8 mouse cellular contexts compared by ENCODE assay signal in genomic region chr12:102521777-102522319, GRCm38 (mm10). TPM values are rescaled to one million over a fixed set of nuclear protein-coding genes. Genes with fewer than 3 reads are reported as not detected.
A peak's percentile ranks its signal among the peaks of the same experiment; 100 is the strongest.
DNase-seq lines count a peak whose midpoint lies in the region; ATAC-seq and TF ChIP-seq lines count a peak whose summit lies in the region.
"Had no signal": no experiment of that assay in that cellular context is flagged by ENCODE, and none has a peak within 500 bp of the region (broad histone marks: within the 10 kb centered on the region; RNA-seq: fewer than 3 reads in every experiment).

No protein-coding gene starts in this region.

- peaks cover 7% of the 10 kb centered on the region for H3K4me1 ChIP-seq in hindbrain, embryonic 15.5 days (replicated peaks)
- no peaks in the 10 kb centered on the region for H3K4me1 ChIP-seq in hindbrain, embryonic 11.5 days (replicated peaks; ENCODE audit: control insufficient read depth, insufficient read depth, low read length)
- peaks cover 6% of the 10 kb centered on the region; the same call in 1 of the 2 replicates for H3K4me1 ChIP-seq in heart, embryonic 13.5 days
- H3K4me1 ChIP-seq in lung, postnatal 0 days (ENCODE audit: insufficient read depth, low read depth, low read length), result peaks cover 9% of the 10 kb centered on the region; the same call in 1 of the 2 replicates

- no peaks in the 10 kb centered on the region for H3K9me3 ChIP-seq in hindbrain, embryonic 15.5 days
- H3K9me3 ChIP-seq in hindbrain, embryonic 11.5 days (ENCODE audit: control insufficient read depth, low read length), result no peaks in the 10 kb centered on the region
- H3K9me3 ChIP-seq in heart, embryonic 13.5 days, result no peaks in the 10 kb centered on the region
- no peaks in the 10 kb centered on the region for H3K9me3 ChIP-seq in lung, postnatal 0 days (ENCODE audit: low read length)
- H3K9me3 ChIP-seq: neural tube, embryonic 13.5 days had no signal

- no peak for DNase-seq in hindbrain, embryonic 11.5 days (ENCODE audit: low spot score)
- peak; percentile 44 for DNase-seq in cerebellum, adult 9-10 months
- DNase-seq in lung, postnatal 0 days (ENCODE audit: low spot score), result peak; percentile 83
- no peak for DNase-seq in spleen, adult 18-20 months

- H3K4me3 ChIP-seq in hindbrain, embryonic 15.5 days, result no peak overlapping the region
- H3K4me3 ChIP-seq in hindbrain, embryonic 11.5 days (ENCODE audit: low read depth, low read length), result no peak overlapping the region
- no peak overlapping the region for H3K4me3 ChIP-seq in heart, embryonic 13.5 days
- H3K4me3 ChIP-seq in lung, postnatal 0 days (ENCODE audit: low read depth, low read length), result no peak overlapping the region
- H3K4me3 ChIP-seq: neural tube, embryonic 13.5 days had no signal

- H3K9ac ChIP-seq in hindbrain, embryonic 15.5 days, result no peak overlapping the region
- H3K9ac ChIP-seq in hindbrain, embryonic 11.5 days (ENCODE audit: low read depth, low read length), result no peak overlapping the region
- no peak overlapping the region for H3K9ac ChIP-seq in heart, embryonic 13.5 days
- no peak overlapping the region for H3K9ac ChIP-seq in lung, postnatal 0 days (replicated peaks; ENCODE audit: low read depth)
- H3K9ac ChIP-seq: neural tube, embryonic 13.5 days had no signal

- H3K36me3 ChIP-seq in hindbrain, embryonic 15.5 days, result no peaks in the 10 kb centered on the region
- H3K36me3 ChIP-seq in hindbrain, embryonic 11.5 days (ENCODE audit: control insufficient read depth, insufficient read depth, low read length), result no peaks in the 10 kb centered on the region
- H3K36me3 ChIP-seq in heart, embryonic 13.5 days, result no peaks in the 10 kb centered on the region
- H3K36me3 ChIP-seq in lung, postnatal 0 days (ENCODE audit: insufficient read depth, low read length), result no peaks in the 10 kb centered on the region
- H3K36me3 ChIP-seq: neural tube, embryonic 13.5 days had no signal

- no peak overlapping the region for H3K4me2 ChIP-seq in hindbrain, embryonic 15.5 days
- no peak overlapping the region for H3K4me2 ChIP-seq in hindbrain, embryonic 11.5 days (replicated peaks; ENCODE audit: low read depth, low read length)
- H3K4me2 ChIP-seq in heart, embryonic 13.5 days, result no peak overlapping the region
- no peak overlapping the region; the same call in 1 of the 2 replicates for H3K4me2 ChIP-seq in lung, postnatal 0 days (replicated peaks; ENCODE audit: low read depth, low read length)
- H3K4me2 ChIP-seq: neural tube, embryonic 13.5 days had no signal

- TF ChIP-seq EP300 in lung, postnatal 0 days (IDR thresholded peaks at IDR 0.05), result no peak

- H3K27ac ChIP-seq in hindbrain, embryonic 15.5 days (replicated peaks), result no peak overlapping the region
- no peak overlapping the region for H3K27ac ChIP-seq in hindbrain, embryonic 11.5 days (ENCODE audit: low read depth, low read length)
- peak overlapping the region; percentile 24; the same call in 1 of the 2 replicates for H3K27ac ChIP-seq in heart, embryonic 13.5 days (replicated peaks)
- 0 out of 2 replicates have a peak overlapping the region, but pooled peaks have one; percentile 4 for H3K27ac ChIP-seq in lung, postnatal 0 days (ENCODE audit: low read length)
- H3K27ac ChIP-seq: neural tube, embryonic 13.5 days had no signal

- ATAC-seq in hindbrain, embryonic 15.5 days (ENCODE audit: low FRiP score, low read depth), result peak; percentile 81
- ATAC-seq in hindbrain, embryonic 11.5 days (ENCODE audit: low FRiP score), result no peak
- no peak for ATAC-seq in heart, embryonic 13.5 days (ENCODE audit: extremely low read depth, insufficient number of reproducible peaks, low FRiP score, low TSS enrichment)
- ATAC-seq in lung, postnatal 0 days, result peak; percentile 88
- ATAC-seq in inflammation-experienced regulatory T-cells, adult 6 months, result no peak

- no peak for TF ChIP-seq CTCF in lung, postnatal 0 days (IDR thresholded peaks at IDR 0.05)

- no peaks in the 10 kb centered on the region for H3K27me3 ChIP-seq in hindbrain, embryonic 15.5 days
- H3K27me3 ChIP-seq in hindbrain, embryonic 11.5 days (ENCODE audit: control insufficient read depth, insufficient read depth, low read length), result no peaks in the 10 kb centered on the region
- peaks cover 6% of the 10 kb centered on the region; the same call in 1 of the 2 replicates for H3K27me3 ChIP-seq in heart, embryonic 13.5 days (replicated peaks)
- no peaks in the 10 kb centered on the region for H3K27me3 ChIP-seq in lung, postnatal 0 days (replicated peaks; ENCODE audit: insufficient read depth, low read length)
- H3K27me3 ChIP-seq: neural tube, embryonic 13.5 days had no signal

- 29% methylated on average over 13 of the region's 13 CpGs for WGBS in hindbrain, embryonic 15.5 days
- WGBS in hindbrain, embryonic 11.5 days, result 47% methylated on average over 13 of the region's 13 CpGs
- WGBS in heart, embryonic 13.5 days, result 35% methylated on average over 13 of the region's 13 CpGs
- 12% methylated on average over 13 of the region's 13 CpGs for WGBS in lung, postnatal 0 days

RNA-seq across cellular contexts. Expression of gene Chga, which starts 32.9 kb away (rescaled TPM):
- 157 and 166 TPM in 2 replicates for polyA plus RNA-seq in hindbrain, embryonic 15.5 days (2015; fragmentation: Nextera tagmentation; extraction: Ambion mirVana)
- 24.8 and 27.1 TPM in 2 replicates for polyA plus RNA-seq in hindbrain, embryonic 11.5 days (2014; fragmentation: Nextera tagmentation; extraction: Ambion mirVana)
- 0.84 and 1.1 TPM in 2 replicates for polyA plus RNA-seq in heart, embryonic 13.5 days (2015; fragmentation: Nextera tagmentation; extraction: Ambion mirVana)
- 0.49 and 0.54 TPM in 2 replicates for polyA plus RNA-seq in lung, postnatal 0 days (2015; fragmentation: Nextera tagmentation; extraction: Ambion mirVana)
- polyA plus RNA-seq in inflammation-experienced regulatory T-cells, adult 6 months (2017; shearing (Covaris generic)), result under 1 TPM in 1 of 3 experiments, not detected in 2; 0.47 TPM

RNA-seq across cellular contexts. Expression of gene Golga5, which starts 52.9 kb away (rescaled TPM):
- polyA plus RNA-seq in hindbrain, embryonic 15.5 days (2015; fragmentation: Nextera tagmentation; extraction: Ambion mirVana), result 25.7 and 26.0 TPM in 2 replicates
- polyA plus RNA-seq in hindbrain, embryonic 11.5 days (2014; fragmentation: Nextera tagmentation; extraction: Ambion mirVana), result 31.5 and 36.8 TPM in 2 replicates
- 22.3 and 22.8 TPM in 2 replicates for polyA plus RNA-seq in heart, embryonic 13.5 days (2015; fragmentation: Nextera tagmentation; extraction: Ambion mirVana)
- polyA plus RNA-seq in lung, postnatal 0 days (2015; fragmentation: Nextera tagmentation; extraction: Ambion mirVana), result 27.5 and 29.8 TPM in 2 replicates
- 10 to 100 TPM; 24.8 to 26.8 (median 25.1) TPM for polyA plus RNA-seq in inflammation-experienced regulatory T-cells, adult 6 months (2017; shearing (Covaris generic))

Comparison
In these comparisons a context has a peak if more than half of its experiments do, and no peak if none do; other contexts are left out.
1. ATAC-seq: peak in hindbrain, embryonic 15.5 days (single experiment) and lung, postnatal 0 days (single experiment); none in hindbrain, embryonic 11.5 days (single experiment), heart, embryonic 13.5 days (single experiment) and inflammation-experienced regulatory T-cells, adult 6 months (single experiment).
2. H3K27ac ChIP-seq: peak in heart, embryonic 13.5 days (single experiment) and lung, postnatal 0 days (single experiment); none in hindbrain, embryonic 15.5 days (single experiment) and hindbrain, embryonic 11.5 days (single experiment).
3. DNase-seq: peak in cerebellum, adult 9-10 months (single experiment) and lung, postnatal 0 days (single experiment); none in hindbrain, embryonic 11.5 days (single experiment) and spleen, adult 18-20 months (0 of 2).
4. RNA of gene Chga, which starts 32.9 kb away (polyA plus RNA-seq): 157 to 166 TPM in hindbrain, embryonic 15.5 days and 24.8 to 27.1 TPM in hindbrain, embryonic 11.5 days; 0.84 to 1.1 TPM in heart, embryonic 13.5 days, 0.49 to 0.54 TPM in lung, postnatal 0 days and 0.47 TPM in inflammation-experienced regulatory T-cells, adult 6 months; every median in the first group is over 10 times any median in the second.